Mouse (Mus musculus): ENCODE results near the gene Ret. TPM values are rescaled to one million over a fixed set of nuclear protein-coding genes. Genes with fewer than 3 reads are reported as not detected.

Gene Ret
- total RNA-seq, 2 experiments from 2014 or later: 6.7 to 9.5 TPM

Other genes with a start within 250 kb of the Ret start
- under 1 TPM; 0.21 to 0.36 TPM for gene Rasgef1a, start 186.3 kb downstream of the Ret start, total RNA-seq (2021)
- 10 to 100 TPM; 16.6 to 17.5 TPM for gene Csgalnact2, start 58.6 kb downstream of the Ret start, total RNA-seq (2021)
- gene Bms1, start 221.8 kb upstream of the Ret start, total RNA-seq (2021): 10 to 100 TPM; 29.4 to 31.9 TPM